Mouse (Mus musculus) fat pad, adult 2 months (tissue): ENCODE results near the gene 1700042G07Rik.

Source experiments
- DNase-seq: peaks from one replicate; pipeline ENCODE4 v3.0.0-alpha.2; 2011; ENCODE audit warnings: low read depth, low spot score; ENCODE audit errors: extremely low read depth

The 1700042G07Rik gene

GRCm38 (mm10) chr4:116160769-116161168, 12.4 kb upstream of the 1700042G07Rik start:
- DNase-seq: no peak

DNA sequence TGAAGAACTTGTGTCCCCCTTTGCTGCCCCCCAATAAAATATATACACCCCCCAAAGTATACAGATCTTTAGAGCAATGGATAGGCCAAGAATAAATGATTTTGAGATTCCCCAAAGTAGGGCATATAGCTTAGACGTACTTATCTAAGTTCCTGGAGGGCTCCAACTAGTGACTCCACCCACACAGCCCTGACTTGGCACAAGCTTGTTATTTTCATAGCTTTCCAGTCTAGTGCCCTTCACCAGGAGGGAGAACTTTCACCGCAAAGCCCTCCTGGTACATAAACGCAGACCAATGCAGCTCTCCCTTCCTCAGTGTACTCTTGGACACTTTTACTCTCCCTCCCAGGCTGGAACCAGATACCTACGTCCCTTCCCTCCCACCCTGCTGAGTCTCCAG, 11.0 kb upstream of the 1700042G07Rik start:
- no peak for DNase-seq

GRCm38 (mm10) chr4:116164759-116165554, 8.2 kb upstream of the 1700042G07Rik start:
- DNase-seq: no peak

- DNase-seq: no peak
Observed at GRCm38 (mm10) chr4:116165708-116166407, 7.3 kb upstream of the 1700042G07Rik start.

- peak; percentile 81 for DNase-seq
Observed at GRCm38 (mm10) chr4:116167404-116167803, 5.8 kb upstream of the 1700042G07Rik start, which contains the start of gene Tspan1. Gene Tspan1, minus strand, starts transcription at chr4:116167601.

DNA sequence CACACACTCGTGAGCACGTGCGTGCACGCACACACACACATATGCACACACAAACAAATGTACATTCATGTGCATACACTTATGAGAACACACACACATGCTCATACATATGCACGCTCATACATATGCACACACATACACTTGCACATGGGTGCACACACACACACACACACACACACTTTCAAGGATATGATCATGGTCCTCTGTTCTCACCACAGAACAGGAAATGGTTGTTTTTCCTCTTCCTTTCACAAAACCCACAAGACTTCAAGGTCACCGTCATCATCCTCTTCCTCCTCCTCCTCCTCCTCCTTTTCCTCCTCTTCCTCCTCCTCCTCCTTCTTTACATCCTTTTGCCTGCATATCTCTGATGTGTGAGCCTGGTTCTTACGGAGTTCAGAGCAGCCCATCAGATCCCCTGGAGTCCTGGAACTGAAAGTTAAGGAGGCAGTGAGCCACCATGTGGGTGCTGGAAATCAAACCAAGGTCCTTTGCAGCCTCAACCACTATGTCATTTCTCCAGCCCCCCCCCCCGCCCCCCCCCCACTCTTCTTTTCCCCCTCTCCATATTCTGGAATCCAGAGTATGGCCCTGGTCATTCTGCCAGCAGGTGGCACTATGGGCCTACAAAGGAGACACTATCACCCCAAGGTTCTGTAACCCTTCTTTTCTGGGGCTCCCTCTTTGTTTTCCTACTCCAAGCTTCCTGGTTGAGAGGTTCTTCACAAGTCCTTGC, 4.4 kb upstream of the 1700042G07Rik start:
- DNase-seq: no peak

DNA sequence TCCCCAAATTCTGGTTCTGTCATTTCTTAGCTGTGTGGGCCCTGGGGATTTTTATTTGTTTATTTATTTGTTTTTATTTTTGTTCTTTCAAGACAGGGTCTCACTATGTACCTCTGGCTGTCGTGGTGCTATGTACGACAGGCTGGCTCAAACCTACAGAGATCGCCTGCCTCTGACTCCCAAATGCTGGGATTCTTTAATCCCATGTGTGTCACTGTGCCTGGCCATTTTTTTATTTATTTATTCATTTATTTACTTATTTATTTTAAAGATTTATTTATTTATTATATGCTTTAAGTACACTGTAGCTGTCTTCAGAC, 3.9 kb upstream of the 1700042G07Rik start:
- no peak for DNase-seq

- DNase-seq: no peak
Observed at GRCm38 (mm10) chr4:116173752-116174151, 580 bp downstream of the 1700042G07Rik start.

DNA sequence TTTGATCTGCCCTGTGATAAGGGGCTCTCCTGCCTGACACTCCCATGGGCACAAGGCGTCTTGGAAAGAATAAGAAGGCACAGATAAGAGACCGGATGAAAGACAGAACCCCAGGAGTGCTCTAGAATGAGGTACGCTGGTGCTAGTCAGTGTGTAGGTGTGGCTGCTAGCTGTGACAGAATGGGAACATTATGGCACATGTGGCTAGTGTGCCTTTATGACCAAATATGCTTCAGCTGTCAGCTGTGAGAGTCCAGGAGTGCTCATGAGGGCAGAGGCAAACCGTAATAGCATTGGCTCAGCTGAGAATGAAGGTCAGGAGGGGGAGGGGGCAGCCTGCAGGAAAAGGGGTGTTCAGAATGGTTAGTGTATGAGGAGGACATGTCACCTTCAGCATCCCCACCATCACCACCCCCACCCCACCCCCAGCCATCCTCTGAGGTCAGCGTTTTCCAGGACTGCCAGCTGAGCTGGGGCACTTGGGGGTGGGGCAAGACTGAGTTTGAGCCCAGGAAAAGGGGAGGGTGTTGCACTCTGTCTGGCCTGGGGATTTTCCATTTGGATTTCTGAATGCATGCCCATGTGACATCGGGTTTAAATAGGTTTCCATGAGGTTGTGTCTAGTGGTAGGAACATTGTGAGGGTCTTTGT, 1.4 kb downstream of the 1700042G07Rik start:
- DNase-seq: no peak

GRCm38 (mm10) chr4:116175136-116175535, 2.0 kb downstream of the 1700042G07Rik start:
- no peak for DNase-seq

DNA sequence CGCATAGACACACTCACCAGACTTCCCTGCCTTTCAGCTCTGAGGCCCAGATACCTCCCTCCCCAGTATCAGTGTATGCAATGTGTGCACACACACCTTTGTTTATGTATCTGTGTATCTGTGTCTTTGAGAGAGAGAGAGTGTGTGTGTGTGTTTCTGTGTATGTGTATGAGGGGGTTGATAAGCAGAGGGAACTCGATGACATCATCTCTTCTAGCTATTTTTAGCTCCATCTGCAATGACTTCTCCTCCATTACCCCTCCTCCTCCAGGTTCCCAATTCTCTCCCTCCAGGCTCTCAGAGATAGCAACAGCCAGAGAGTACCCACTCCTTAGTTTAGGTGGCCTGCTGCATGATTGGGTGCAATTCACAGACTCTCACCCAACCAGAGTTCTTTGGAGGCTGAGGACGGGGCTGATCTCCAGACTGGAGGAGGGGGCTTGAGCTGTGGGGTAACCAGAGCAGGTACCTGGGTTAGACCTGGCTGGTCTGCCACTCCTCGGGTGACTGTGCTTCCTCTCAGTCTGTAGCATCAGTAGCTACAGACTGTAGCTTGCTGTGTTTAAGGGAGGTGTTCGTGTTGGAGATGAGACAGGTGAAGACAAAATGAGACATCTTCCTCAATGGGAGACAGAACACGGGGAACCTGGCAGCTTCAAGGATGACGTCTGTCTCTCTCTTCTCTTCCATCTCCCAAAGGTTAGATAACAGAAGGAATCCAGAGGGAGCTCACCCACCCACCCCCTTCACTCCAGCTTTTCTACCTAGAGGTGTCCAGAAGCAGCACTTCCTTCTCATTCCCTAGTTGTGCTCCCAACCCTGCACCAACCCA, 2.8 kb downstream of the 1700042G07Rik start:
- DNase-seq: no peak

GRCm38 (mm10) chr4:116176543-116176988, 3.4 kb downstream of the 1700042G07Rik start:
- DNase-seq: no peak

DNA sequence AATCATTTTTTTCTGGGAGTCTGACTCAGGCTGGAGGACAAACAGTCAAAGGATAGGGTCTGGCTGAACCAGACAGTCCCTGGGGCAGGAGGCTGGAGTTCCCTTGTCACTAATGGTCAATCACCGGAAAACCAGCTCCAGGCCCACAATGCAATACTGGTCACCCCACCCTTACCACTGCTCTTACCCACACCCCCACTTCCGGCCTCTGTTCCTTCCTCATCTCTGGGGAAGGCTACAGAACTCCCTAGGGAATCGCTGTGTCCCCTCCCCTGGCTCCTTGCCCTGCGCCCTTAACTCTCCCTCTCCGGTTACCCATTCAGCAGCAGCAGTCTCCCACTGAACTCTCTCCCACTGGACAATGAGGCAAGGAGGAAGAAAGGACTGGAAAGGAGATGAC, 4.0 kb downstream of the 1700042G07Rik start:
- no peak for DNase-seq

- no peak for DNase-seq
Observed at GRCm38 (mm10) chr4:116182079-116182478, 8.9 kb downstream of the 1700042G07Rik start.

GRCm38 (mm10) chr4:116182745-116183144, 9.6 kb downstream of the 1700042G07Rik start:
- no peak for DNase-seq

DNA sequence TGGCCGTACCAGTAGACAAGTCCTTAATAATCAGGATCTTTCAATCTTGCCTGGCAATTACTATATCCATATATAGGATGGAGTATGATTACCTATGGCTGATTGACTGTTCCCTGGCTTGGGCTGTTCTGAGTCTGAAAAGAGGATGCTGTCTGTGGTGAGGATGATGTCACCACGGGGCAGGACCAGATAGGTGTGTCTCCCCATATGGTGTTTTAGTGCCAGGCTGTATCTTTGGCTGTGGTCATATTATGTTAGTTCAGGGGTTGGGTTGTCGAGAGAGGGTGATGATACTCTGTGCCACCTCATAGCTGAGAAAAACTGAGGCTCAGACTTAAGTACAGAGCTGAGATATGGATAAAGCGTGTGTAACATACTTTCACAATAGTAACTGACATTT, 11.9 kb downstream of the 1700042G07Rik start:
- no peak for DNase-seq

- no peak for DNase-seq
Observed at GRCm38 (mm10) chr4:116192286-116192835, 19.2 kb downstream of the 1700042G07Rik start.

DNA sequence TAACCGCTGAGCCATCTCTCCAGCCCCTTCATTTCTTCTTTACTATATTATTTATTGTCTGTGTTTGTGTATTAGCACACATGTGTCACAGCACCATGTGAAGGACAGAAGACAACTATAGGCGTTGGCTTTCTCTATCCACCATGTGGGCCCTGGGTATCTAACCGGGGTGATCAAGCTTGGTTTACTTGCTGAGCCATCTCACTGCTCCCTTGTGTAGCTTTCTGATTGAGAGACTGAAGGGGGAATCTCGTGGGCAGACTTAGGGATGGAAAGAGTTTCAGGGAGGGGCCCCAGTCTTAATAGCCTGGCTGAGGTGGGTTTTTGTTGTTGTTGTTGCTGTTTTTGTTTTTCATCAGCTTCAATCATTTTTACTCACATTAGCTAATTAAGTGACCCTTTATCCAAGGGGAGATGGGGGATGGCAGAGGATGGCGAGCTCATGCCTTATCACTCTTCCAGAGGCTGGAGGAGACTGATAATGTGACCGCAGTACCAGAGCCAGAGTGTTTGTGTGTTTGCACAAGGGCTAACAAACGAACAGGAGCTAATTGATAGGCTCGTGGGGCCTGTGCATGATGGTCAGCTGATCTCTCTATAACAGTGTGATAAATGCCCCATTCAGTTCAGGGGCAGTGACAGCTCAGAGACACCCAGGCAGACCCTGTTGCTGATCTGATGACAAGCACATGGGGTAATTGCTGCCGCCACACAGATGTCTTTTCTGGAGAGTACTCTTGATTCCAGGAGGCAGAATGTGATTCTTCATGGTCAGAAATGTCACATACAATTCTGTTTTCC, 20.6 kb downstream of the 1700042G07Rik start:
- DNase-seq: no peak

DNA sequence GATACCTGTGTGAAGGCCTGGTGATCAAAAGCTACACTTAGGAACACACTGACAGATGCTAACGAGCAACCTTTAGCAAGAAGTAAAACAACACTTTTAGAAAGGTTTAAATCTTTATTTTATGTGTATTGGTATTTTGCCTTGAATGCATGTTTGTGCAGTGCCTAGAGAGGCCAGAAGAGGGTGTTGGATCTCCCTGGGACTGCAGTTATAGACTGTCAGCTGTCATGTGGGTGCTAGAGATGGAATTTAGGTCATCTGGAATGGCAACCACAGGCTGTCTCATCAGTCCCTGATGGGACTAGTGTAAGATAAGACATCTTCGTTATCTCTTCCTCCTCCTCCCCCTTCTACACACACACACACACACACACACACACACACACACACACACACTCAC, 25.2 kb downstream of the 1700042G07Rik start:
- DNase-seq: no peak
